Mouse (Mus musculus) T-cell, adult 2 months (primary cell): ENCODE measurements around the gene Mcoln2.

Experiments used
- DNase-seq: peaks from one replicate; pipeline ENCODE4 v3.0.0; 2022; ENCODE audit warnings: low spot score

Mcoln2 gene

GRCm38 (mm10) chr3:146146131-146146530 lies 3.5 kb upstream of the Mcoln2 start:
- no peak for DNase-seq

GRCm38 (mm10) chr3:146150058-146150400 lies 396 bp downstream of the Mcoln2 start:
- DNase-seq, result peak; percentile 59

- DNase-seq, result peak; percentile 57
Observed at GRCm38 (mm10) chr3:146150560-146150959, 927 bp downstream of the Mcoln2 start.

- no peak for DNase-seq
Observed at GRCm38 (mm10) chr3:146151328-146151727, 1.7 kb downstream of the Mcoln2 start.

GRCm38 (mm10) chr3:146151755-146152154 lies 2.1 kb downstream of the Mcoln2 start:
- no peak for DNase-seq

GRCm38 (mm10) chr3:146152348-146152747 lies 2.7 kb downstream of the Mcoln2 start:
- DNase-seq, result peak; percentile 34

GRCm38 (mm10) chr3:146152913-146153312 lies 3.3 kb downstream of the Mcoln2 start:
- DNase-seq, result no peak

GRCm38 (mm10) chr3:146153862-146154611 lies 4.4 kb downstream of the Mcoln2 start:
- DNase-seq, result no peak

GRCm38 (mm10) chr3:146155628-146156576 lies 6.3 kb downstream of the Mcoln2 start:
- DNase-seq, result peak; percentile 30

- DNase-seq, result no peak
Observed at GRCm38 (mm10) chr3:146156811-146157210, 7.2 kb downstream of the Mcoln2 start.

GRCm38 (mm10) chr3:146158039-146158438 lies 8.4 kb downstream of the Mcoln2 start:
- DNase-seq, result peak; percentile 25

- DNase-seq, result peak; percentile 79
Observed at GRCm38 (mm10) chr3:146159360-146159759, 9.7 kb downstream of the Mcoln2 start.

- no peak for DNase-seq
Observed at GRCm38 (mm10) chr3:146162197-146162596, 12.6 kb downstream of the Mcoln2 start.

GRCm38 (mm10) chr3:146169356-146169755 lies 19.7 kb downstream of the Mcoln2 start:
- no peak for DNase-seq

- no peak for DNase-seq
Observed at GRCm38 (mm10) chr3:146173030-146173429, 23.4 kb downstream of the Mcoln2 start.

- no peak for DNase-seq
Observed at GRCm38 (mm10) chr3:146174215-146174614, 24.6 kb downstream of the Mcoln2 start.

- no peak for DNase-seq
Observed at GRCm38 (mm10) chr3:146177295-146177694, 27.7 kb downstream of the Mcoln2 start.

GRCm38 (mm10) chr3:146177748-146178582 lies 28.3 kb downstream of the Mcoln2 start:
- DNase-seq, result peak; percentile 73

GRCm38 (mm10) chr3:146180341-146180740 lies 30.7 kb downstream of the Mcoln2 start:
- no peak for DNase-seq

- DNase-seq, result peak; percentile 39
Observed at GRCm38 (mm10) chr3:146180986-146181385, 31.4 kb downstream of the Mcoln2 start.

- peak; percentile 31 for DNase-seq
Observed at GRCm38 (mm10) chr3:146184992-146185657, 35.5 kb downstream of the Mcoln2 start.

GRCm38 (mm10) chr3:146186033-146186432 lies 36.4 kb downstream of the Mcoln2 start:
- DNase-seq, result no peak
